Mouse (Mus musculus): Measurements from ENCODE around the gene Col4a2.

Col4a2 gene

DNA sequence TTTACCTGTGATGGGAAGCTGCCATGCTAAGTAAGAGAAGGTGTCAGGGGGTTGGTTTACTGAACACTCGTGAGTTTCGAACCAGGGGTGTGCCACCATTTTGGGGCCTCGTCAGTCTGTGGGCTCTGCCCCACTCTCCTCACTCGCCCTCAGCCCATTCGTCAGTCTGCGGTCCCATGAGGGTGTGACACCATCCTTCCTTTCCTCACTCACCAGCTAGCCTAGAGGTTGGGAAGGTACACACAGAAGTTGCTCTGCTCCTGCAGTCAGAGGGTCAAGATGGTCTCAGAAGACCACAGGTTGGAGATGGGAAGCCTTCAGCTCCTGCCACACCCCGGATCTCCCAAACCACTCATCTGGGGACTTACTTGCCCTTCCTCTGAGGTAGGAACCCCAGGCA lies 68.9 kb downstream of the Col4a2 start:
- intact Hi-C loops (cut with DNase I), result no loop called here

GRCm38 (mm10) chr8:11382059-11382810 lies 69.6 kb downstream of the Col4a2 start:
- intact Hi-C loops (cut with DNase I), result no loop called here

GRCm38 (mm10) chr8:11382933-11383332 lies 70.3 kb downstream of the Col4a2 start:
- intact Hi-C loops (cut with DNase I), result no loop called here

DNA sequence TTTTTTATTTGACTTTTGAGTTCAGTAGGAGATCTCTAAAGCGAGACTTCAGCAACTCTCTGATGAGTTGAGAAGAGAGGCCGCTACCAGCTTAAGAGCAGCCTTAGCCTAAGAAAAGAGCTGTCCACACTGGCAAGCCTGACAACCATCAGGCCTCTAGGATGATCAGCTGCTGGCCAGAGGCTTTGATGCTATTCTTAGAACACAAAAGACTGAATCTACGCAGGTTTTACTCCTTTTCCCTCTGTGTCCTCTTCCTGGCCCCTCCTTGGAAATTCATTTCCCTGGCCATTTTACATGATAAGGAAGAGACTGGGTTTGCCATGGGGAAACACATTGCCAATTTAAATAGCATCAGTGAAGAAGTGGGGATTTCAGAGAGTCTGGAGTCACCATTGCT lies 70.8 kb downstream of the Col4a2 start:
- intact Hi-C loops (cut with DNase I), result no loop called here

GRCm38 (mm10) chr8:11384841-11385240 lies 72.2 kb downstream of the Col4a2 start:
- intact Hi-C loops (cut with DNase I), result no loop called here

DNA sequence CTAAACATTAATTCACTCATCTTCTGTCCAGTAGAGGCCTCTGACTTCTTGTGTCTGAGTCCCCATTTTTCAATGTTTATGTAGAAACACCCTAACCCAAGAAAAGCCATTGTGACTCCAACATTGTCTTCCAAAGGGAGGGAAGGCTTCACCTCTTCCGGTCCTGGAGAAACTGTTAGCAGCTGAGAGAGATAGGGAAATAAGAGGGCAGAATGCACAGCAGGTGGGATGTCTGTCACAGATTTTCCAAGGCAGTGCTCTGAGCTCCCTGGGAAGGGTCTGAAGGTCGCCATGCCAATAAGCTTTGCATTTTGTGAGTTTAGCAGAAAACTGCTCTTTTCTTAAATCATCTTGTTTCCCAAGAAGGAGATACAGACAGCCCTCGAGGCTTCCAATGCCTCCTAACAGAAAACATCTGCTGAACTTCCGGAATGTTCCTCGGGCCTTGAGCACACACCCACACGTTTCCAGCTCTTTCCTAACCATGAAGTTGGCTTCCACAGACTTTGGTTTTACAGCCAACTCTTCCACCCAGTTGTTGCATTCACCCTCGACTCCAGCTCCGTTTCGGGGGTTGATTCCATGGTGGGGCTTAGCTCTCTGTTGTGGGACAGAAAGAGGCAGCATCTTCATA lies 72.8 kb downstream of the Col4a2 start:
- intact Hi-C loops (cut with DNase I), result no loop called here

- intact Hi-C loops (cut with DNase I), result no loop called here
These were observed 74.7 kb downstream of the Col4a2 start for GRCm38 (mm10) chr8:11387282-11387681.

DNA sequence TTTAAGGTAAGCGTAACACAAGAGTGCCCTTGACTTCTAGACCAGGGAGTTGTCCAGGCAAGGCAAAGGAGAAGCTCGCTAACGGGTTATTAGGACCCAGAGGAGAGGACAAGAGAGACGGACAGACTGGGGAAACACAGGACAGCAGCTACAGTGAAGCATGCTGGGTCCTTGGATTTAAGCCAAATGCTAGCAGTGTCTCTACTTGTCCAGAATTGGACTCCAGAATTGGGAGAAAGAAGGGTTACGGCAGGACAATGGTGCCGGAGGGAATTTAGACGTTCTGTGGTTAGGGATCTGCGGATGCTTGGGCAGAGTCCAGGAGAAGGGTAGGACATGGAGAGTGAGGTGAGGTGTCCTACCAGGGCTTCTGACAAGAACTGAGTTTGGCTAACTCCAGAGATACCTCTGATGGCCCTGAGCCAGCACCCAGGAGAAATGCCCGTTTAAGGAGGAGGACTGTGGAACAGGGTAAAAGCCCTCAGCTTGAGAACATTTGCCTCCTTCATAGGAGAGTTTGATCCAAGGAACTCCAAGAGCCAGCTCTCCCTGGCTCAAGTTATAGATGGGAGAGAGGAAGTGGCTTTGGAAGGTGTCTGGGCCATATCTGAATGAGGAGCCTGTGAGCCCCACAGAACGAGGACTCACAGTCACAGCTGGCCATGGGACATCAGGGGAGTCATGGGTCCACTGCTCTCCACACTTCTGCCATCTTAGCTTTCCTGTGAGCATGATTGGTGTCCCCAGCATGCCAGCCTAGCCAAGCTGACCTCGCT lies 76.9 kb downstream of the Col4a2 start:
- intact Hi-C loops (cut with DNase I), result no loop called here

GRCm38 (mm10) chr8:11392739-11393138 lies 80.1 kb downstream of the Col4a2 start:
- intact Hi-C loops (cut with DNase I), result loop anchor here (1.0 to 2.0 kb wide), 2 partner anchors 78 to 139 kb away; no protein-coding TSS in a partner anchor

- intact Hi-C loops (cut with DNase I), result loop anchor here (2.0 kb wide), 1 partner anchor 78 kb away; no protein-coding TSS in a partner anchor
These were observed 80.6 kb downstream of the Col4a2 start for GRCm38 (mm10) chr8:11393161-11393560.

DNA sequence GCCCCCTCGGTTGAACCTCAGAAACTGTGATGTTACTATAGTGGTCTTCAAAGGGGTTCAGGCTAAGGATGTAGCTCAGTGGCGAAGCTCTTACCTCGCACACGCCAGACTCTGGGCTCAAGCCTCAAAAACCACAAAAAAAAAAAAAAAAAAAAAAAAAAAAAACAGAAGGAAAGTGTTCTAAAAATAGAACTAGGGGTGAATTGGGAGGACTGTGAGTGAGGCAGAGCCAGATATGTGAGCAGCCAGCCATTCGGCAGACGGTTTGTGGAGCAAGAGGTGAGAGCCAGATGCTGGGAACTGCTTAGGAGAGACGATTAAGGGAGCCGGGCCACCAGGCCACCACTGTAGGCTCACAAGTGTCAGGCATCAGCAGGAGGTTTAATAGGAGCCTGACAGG lies 81.0 kb downstream of the Col4a2 start:
- intact Hi-C loops (cut with DNase I), result loop anchor here (2.0 kb wide), 1 partner anchor 79 kb away; no protein-coding TSS in a partner anchor

DNA sequence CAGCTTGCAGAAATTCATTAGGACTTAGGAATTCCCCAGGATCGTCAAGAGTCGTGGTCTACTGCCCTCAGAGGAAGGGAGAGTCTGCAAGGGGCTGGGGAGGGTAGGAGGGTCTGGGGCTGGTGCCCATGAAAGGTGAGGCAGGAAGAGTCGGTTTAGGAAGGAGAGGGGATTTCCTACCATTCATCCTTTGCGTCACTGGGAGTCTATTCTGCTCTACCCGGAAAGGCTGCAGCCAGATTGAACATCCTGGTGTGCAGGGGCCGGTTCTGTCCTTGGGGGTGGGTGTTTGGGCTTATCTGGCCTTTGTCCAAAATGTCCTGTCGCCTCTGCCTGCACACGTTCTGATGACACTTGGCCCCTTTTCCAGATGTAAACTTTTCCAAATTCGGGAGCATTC lies 82.2 kb downstream of the Col4a2 start:
- intact Hi-C loops (cut with DNase I), result no loop called here

GRCm38 (mm10) chr8:11395601-11396000 lies 83.0 kb downstream of the Col4a2 start:
- intact Hi-C loops (cut with DNase I), result no loop called here

DNA sequence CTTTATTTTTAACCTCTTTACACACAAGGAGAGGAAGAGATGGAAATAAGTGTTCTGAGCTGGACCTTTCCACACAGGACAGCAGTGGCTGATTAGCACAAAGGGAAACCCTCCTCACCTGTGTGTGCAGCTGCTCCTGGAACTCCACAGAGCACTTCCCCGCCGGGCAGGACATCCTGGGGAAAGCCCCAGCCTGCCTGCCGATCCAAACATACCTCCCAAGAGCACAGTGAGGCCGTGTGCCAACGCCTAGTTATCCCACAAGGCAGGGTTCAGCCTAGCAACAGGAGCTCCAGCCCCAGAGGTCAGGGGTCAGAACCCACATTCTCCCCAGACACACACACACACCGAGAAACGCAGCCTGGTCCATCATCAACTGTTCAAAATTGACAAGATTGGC lies 83.5 kb downstream of the Col4a2 start:
- intact Hi-C loops (cut with DNase I), result no loop called here

DNA sequence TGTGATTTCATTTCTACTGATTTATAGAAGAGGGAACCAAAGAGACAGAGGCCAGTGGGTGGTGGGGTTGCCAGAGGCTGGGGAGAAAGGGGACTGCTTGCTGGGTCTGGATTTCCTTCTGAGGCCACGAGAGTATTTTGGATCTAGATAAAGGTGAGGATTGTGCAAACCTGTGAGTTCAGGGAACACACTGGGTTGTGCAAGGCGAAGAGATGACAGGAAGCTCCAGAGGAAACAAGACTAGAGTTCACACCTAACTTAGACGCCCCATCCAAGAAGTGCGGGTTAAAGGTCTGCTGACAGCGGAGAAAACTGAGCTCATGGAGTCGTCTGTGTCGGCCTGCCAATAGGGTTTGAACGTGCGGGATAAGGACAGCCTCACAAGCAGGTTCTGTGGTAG lies 84.5 kb downstream of the Col4a2 start:
- intact Hi-C loops (cut with DNase I), result no loop called here

GRCm38 (mm10) chr8:11399706-11400105 lies 87.1 kb downstream of the Col4a2 start:
- intact Hi-C loops (cut with DNase I), result no loop called here

DNA sequence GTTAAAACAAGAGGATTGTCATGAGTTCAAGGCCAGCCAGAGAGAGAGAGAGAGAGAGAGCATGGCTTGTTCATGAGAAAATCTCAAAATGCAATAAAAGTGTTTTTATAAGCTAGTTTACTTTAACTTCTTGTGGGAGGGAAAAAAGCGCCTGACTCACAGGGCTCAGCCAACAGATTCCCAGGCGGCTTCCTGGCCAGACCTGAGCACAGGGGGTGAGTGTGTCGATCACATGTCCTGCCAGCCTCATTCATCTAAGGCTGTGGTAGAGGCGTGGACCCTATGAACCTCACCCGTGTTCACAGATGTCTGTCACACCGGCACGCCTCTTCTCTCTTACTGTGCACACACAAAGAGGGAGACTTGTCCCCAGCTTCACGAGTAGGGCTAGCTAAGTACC lies 87.6 kb downstream of the Col4a2 start:
- intact Hi-C loops (cut with DNase I), result no loop called here

DNA sequence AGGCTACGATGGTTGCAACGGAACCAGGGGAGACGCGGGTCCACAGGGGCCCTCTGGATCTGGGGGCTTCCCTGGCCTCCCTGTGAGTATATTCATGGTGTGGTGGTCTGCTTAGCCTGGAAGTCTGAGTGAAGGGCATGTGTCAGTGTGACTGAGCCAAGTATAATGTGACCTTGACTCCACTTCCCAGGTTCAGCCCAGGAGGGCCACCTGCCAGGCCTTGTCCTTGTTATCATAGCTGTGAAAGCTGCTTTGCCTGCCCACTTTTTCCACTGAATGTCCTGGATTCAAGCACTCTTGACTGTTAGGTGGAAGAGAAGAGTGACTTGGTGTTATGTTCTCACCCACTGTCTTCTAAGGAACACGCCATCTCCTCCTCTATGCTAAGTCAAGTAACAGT lies 88.6 kb downstream of the Col4a2 start:
- intact Hi-C loops (cut with DNase I), result no loop called here

DNA sequence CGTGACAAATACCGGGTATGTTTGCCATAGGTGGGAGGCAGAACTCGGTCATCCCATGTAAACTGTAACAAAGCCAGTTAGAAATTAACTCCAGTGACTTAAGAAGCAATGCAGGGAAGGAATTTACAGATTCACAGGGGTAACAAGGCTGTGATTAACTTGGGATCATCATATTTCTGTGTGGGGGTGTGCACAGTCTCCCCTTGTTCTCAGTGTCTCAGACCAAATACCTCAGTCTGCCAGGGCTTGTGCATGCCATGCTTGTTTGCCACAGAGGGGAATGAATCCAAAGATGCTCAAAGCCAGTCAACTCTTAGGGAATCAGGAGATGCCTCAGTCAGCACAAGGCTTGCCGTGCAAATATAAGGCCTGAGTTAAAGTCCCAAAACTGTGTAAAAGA lies 89.6 kb downstream of the Col4a2 start:
- intact Hi-C loops (cut with DNase I), result no loop called here

DNA sequence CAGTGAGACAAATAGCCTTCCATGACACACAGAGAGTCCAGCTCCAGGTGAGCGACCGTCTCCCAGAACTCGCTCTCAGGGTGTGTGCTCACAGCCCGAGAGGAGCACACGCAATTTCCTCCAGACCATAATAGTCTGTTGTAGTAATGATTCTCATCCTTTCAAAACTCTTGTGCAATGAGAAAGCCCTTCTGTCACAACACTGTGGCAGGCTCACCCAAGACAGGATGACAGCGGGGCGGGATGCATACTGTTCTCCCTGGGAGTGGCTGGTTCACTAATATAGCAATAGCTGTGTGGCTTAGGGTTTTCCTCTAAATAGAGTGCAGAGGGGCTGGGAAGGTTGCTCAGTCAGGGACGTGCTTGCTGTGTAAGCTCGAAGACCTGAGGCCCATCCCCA lies 91.2 kb downstream of the Col4a2 start:
- intact Hi-C loops (cut with DNase I), result no loop called here

- intact Hi-C loops (cut with DNase I), result no loop called here
These were observed 92.0 kb downstream of the Col4a2 start for GRCm38 (mm10) chr8:11404614-11405013.

All from adrenal gland (tissue).